Mouse (Mus musculus): ENCODE results near the gene C1qtnf9. TPM values are rescaled to one million over a fixed set of nuclear protein-coding genes. Genes with fewer than 3 reads are reported as not detected.

The C1qtnf9 gene
- polyA plus RNA-seq (2012), result 0.06 TPM in 1 of 2 replicates, not detected in the other

DNA sequence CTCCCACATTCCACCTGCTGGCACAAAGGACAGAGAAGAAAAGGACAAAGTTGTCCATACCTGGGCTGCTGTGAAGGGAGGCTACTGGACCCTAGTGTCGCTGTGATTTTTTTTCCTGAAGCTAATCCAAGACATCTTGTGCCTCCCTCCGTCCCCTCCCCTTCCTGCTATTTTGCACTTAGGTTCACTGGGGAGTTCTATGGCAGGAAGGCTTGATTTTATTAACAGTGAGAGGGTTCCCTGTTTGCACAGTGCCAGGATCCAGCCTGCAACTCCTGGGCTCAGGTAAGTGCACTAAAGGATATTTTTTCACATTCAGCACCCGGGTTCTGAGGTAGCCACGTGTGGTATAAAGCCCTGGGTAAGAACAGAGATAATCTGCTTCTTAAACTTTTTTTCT is at the start of gene C1qtnf9:
Gene C1qtnf9 (plus strand): TSS at position 251 of the 400 bp plus-strand sequence.

DNA sequence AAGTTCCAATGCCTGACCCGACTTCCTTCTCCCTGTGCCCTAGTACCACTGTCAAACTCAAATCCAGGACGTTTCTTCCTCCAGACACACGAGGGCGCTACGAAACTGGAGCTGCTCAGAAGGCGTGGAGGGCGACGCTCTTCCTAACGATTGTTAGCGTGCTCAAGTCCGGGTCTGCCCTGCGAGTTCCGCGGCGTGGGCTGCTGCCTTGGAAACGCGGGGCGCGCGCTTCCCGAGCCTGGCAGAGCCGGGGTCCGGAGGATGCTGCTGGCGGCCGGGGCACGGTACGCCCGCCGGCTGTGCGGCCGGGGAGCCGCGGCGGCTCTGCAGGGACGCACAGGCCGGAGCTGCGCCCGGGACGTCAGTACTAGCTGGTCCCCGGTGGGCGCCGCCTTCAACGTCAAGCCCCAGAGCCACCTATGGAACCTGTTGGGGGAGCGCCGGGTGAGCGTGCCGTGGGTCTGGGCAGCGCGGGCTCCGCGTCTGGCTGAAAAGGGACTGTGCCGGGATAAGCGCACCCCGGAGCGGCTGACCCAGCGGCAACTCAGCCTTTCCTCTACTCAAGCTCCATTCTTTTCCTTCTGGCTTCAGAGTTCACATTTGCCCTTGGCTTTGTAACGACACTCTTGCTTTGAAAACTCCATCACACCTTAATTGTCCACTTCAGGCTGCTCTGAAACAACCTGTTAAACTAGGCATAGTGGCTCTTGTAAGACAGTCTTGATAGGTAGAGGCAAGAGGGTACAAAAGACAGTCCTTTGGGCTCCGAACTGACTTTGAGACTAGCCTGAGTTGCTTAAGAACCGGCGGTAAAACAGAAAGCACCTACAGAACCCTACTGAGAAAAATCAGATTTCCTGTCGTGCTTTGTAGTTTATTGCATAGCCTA is 16.7 kb downstream of the C1qtnf9 start, which contains the start of gene Mipep:
Gene Mipep (plus strand): TSS at position 147 of the 889 bp plus-strand sequence.

Other genes starting within 250 kb of the C1qtnf9 start
- 11.4 and 13.1 TPM in 2 replicates for gene Spata13, start 134.1 kb upstream of the C1qtnf9 start, polyA plus RNA-seq (2012)
- gene Mipep, start 16.4 kb downstream of the C1qtnf9 start, polyA plus RNA-seq (2012), result 11.8 and 14.5 TPM in 2 replicates